Mouse (Mus musculus) gonadal fat pad, adult 2 months (tissue): ENCODE data around the gene Cdc42bpb. TPM values are rescaled to one million over a fixed set of nuclear protein-coding genes. Genes with fewer than 3 reads are reported as not detected.

ENCODE experiments used
- polyA plus RNA-seq: library from polyadenylated mRNA; depleted of rRNA; stranded (reverse); fragments of >200 nt; gene quantifications from 2 replicates; pipeline ENCODE4 v1.2.3, GENCODE M21; 2012; rRNA removed

The Cdc42bpb gene
- polyA plus RNA-seq, 1 experiment, result 170 TPM

Other genes with a start within 250 kb of the Cdc42bpb start
- 13.1 and 14.5 TPM in 2 replicates for gene Traf3, start 211.3 kb downstream of the Cdc42bpb start, polyA plus RNA-seq
- not detected in 2 replicates for gene 4930595D18Rik, start 193.2 kb downstream of the Cdc42bpb start, polyA plus RNA-seq
- 0.38 and 0.71 TPM in 2 replicates for gene Amn, start 106.6 kb downstream of the Cdc42bpb start, polyA plus RNA-seq
- gene Lbhd2, start 29.1 kb upstream of the Cdc42bpb start, polyA plus RNA-seq, result not detected in 2 replicates
- gene Exoc3l4, start 39.3 kb upstream of the Cdc42bpb start, polyA plus RNA-seq, result 26.9 and 29.2 TPM in 2 replicates
- gene Tnfaip2, start 64.8 kb upstream of the Cdc42bpb start, polyA plus RNA-seq, result 25.6 and 29.4 TPM in 2 replicates
- gene Gm266, start 108.1 kb upstream of the Cdc42bpb start, polyA plus RNA-seq, result 37.6 and 60.4 TPM in 2 replicates
- gene Eif5, start 160.3 kb upstream of the Cdc42bpb start, polyA plus RNA-seq, result 83.7 and 112 TPM in 2 replicates
- gene Mark3, start 196.8 kb upstream of the Cdc42bpb start, polyA plus RNA-seq, result 27.8 and 30.3 TPM in 2 replicates